Mouse (Mus musculus): ENCODE data around the gene Haus4. TPM values are rescaled to one million over a fixed set of nuclear protein-coding genes. Genes with fewer than 3 reads are reported as not detected.

Haus4 gene
- total and polyA plus RNA-seq, 2 experiments from 2014 or later = 13.7 to 14.3 TPM

DNA sequence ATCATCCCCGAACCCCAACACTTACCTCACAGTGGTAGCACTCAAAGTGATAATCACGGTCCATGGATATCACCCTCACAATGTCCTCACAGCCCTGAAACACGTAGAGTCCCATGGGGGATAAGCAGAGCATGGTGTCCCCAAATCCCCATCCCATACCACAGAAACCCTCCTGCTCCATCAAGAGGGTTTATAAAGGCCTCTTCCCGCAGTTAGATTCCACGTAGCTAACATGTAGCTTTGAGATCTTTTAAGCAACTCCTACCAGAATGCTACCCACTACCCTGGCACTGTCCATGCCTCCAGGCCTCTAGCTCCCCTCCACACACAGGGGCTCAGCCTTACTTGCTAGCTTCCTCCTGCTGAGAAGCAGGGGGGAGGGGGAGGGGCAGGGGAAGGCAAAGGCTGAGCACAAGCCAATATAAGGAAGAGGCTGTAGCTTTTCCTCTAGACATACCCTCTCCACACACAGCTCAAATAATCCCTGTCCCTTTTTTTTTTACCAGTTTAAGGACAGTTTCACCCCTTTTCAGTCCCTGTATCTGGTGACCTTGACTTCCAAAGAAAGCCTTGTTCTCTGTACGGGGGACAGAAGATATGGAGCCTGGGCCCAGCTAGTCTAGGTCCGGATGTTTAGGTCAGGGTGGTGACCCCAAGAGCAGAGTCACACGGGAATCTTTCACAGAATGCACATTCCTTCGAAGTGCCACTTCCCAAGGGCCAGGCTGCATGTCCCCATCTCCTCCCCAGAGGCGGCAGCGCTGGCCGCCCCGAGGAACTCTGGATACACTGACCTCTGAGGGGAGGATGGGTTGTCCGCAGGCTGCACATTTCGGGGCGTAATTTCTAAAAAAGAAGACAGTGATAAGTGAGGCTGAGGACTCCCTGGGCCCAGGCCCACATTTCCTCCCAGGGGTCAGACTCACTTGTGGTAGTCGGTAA, 15.3 kb upstream of the Haus4 start:
- H3K36me3 ChIP-seq (ENCODE audit: insufficient read depth, low read length) = no peaks in the 10 kb centered on the region
- no peaks in the 10 kb centered on the region for H3K9me3 ChIP-seq (ENCODE audit: low read length)
- no peak overlapping the region for H3K27ac ChIP-seq (ENCODE audit: low read depth, low read length)
- H3K4me2 ChIP-seq (ENCODE audit: low read depth, low read length, poor library complexity, severe bottlenecking) = no peak overlapping the region
- WGBS = 62% methylated on average over 17 of the region's 17 CpGs
- no peak overlapping the region for H3K9ac ChIP-seq (replicated peaks; ENCODE audit: low read length, poor library complexity, severe bottlenecking)
- ATAC-seq (ENCODE audit: low FRiP score) (no peak), DNase-seq (ENCODE audit: low spot score) (no peak)
- H3K4me3 ChIP-seq (ENCODE audit: low read depth, low read length) = no peak overlapping the region
- TF ChIP-seq CTCF (IDR thresholded peaks at IDR 0.05) = no peak
- peaks cover 14% of the 10 kb centered on the region for H3K27me3 ChIP-seq (ENCODE audit: insufficient read depth, low read length)
- no peaks in the 10 kb centered on the region for H3K4me1 ChIP-seq (ENCODE audit: insufficient read depth, low read length)

GRCm38 (mm10) chr14:54568694-54569414, 14.4 kb upstream of the Haus4 start:
- H3K4me2 ChIP-seq (ENCODE audit: low read depth, low read length, poor library complexity, severe bottlenecking) = no peak overlapping the region
- H3K36me3 ChIP-seq (ENCODE audit: insufficient read depth, low read length) = no peaks in the 10 kb centered on the region
- no peak overlapping the region for H3K4me3 ChIP-seq (ENCODE audit: low read depth, low read length)
- 74% methylated on average over 15 of the region's 15 CpGs for WGBS
- ATAC-seq (ENCODE audit: low FRiP score) = no peak
- H3K9ac ChIP-seq (replicated peaks; ENCODE audit: low read length, poor library complexity, severe bottlenecking) = no peak overlapping the region
- H3K27ac ChIP-seq (ENCODE audit: low read depth, low read length) = no peak overlapping the region
- no peaks in the 10 kb centered on the region for H3K4me1 ChIP-seq (ENCODE audit: insufficient read depth, low read length)
- H3K9me3 ChIP-seq (ENCODE audit: low read length) = no peaks in the 10 kb centered on the region
- H3K27me3 ChIP-seq (ENCODE audit: insufficient read depth, low read length) = peaks cover 5% of the 10 kb centered on the region
- peak; percentile 87 for TF ChIP-seq CTCF (IDR thresholded peaks at IDR 0.05)
- DNase-seq (ENCODE audit: low spot score) = peak; percentile 76

GRCm38 (mm10) chr14:54560527-54561242, 6.3 kb upstream of the Haus4 start:
- Histone ChIP-seq H3K9ac (replicated peaks; ENCODE audit: low read length, poor library complexity, severe bottlenecking) (no peak overlapping the region), H3K9me3 (ENCODE audit: low read length) (no peaks in the 10 kb centered on the region), H3K4me3 (ENCODE audit: low read depth, low read length) (no peak overlapping the region), H3K4me1 (ENCODE audit: insufficient read depth, low read length) (no peaks in the 10 kb centered on the region), H3K4me2 (ENCODE audit: low read depth, low read length, poor library complexity, severe bottlenecking) (no peak overlapping the region), H3K27me3 (ENCODE audit: insufficient read depth, low read length) (no peaks in the 10 kb centered on the region), H3K27ac (ENCODE audit: low read depth, low read length) (no peak overlapping the region), H3K36me3 (ENCODE audit: insufficient read depth, low read length) (no peaks in the 10 kb centered on the region)
- ATAC-seq (ENCODE audit: low FRiP score) (no peak), DNase-seq (ENCODE audit: low spot score) (no peak)
- WGBS = 82% methylated on average over 14 of the region's 14 CpGs
- TF ChIP-seq CTCF (IDR thresholded peaks at IDR 0.05) = no peak

- Histone ChIP-seq H3K4me1 (ENCODE audit: insufficient read depth, low read length) (no peaks in the 10 kb centered on the region), H3K9me3 (ENCODE audit: low read length) (no peaks in the 10 kb centered on the region), H3K4me3 (ENCODE audit: low read depth, low read length) (no peak overlapping the region), H3K27ac (ENCODE audit: low read depth, low read length) (no peak overlapping the region), H3K4me2 (ENCODE audit: low read depth, low read length, poor library complexity, severe bottlenecking) (no peak overlapping the region), H3K9ac (replicated peaks; ENCODE audit: low read length, poor library complexity, severe bottlenecking) (no peak overlapping the region), H3K27me3 (ENCODE audit: insufficient read depth, low read length) (no peaks in the 10 kb centered on the region), H3K36me3 (ENCODE audit: insufficient read depth, low read length) (no peaks in the 10 kb centered on the region)
- DNase-seq (ENCODE audit: low spot score) = no peak
- no peak for TF ChIP-seq CTCF (IDR thresholded peaks at IDR 0.05)
- ATAC-seq (ENCODE audit: low FRiP score) = no peak
- WGBS = 76% methylated on average over 8 of the region's 8 CpGs
Observed at GRCm38 (mm10) chr14:54557330-54557729, 2.9 kb upstream of the Haus4 start.

GRCm38 (mm10) chr14:54553454-54553974, 902 bp downstream of the Haus4 start:
- Histone ChIP-seq H3K4me3 (ENCODE audit: low read depth, low read length) (peak overlapping the region; percentile 62), H3K9ac (replicated peaks; ENCODE audit: low read length, poor library complexity, severe bottlenecking) (peak overlapping the region; percentile 64), H3K4me1 (ENCODE audit: insufficient read depth, low read length) (no peaks in the 10 kb centered on the region), H3K4me2 (ENCODE audit: low read depth, low read length, poor library complexity, severe bottlenecking) (peak overlapping the region; percentile 85), H3K9me3 (ENCODE audit: low read length) (no peaks in the 10 kb centered on the region), H3K27ac (ENCODE audit: low read depth, low read length) (peak overlapping the region; percentile 63), H3K36me3 (ENCODE audit: insufficient read depth, low read length) (0 out of 2 replicates have a peak, but pooled peaks cover 3% of the 10 kb centered on the region), H3K27me3 (ENCODE audit: insufficient read depth, low read length) (no peaks in the 10 kb centered on the region)
- no peak for TF ChIP-seq CTCF (IDR thresholded peaks at IDR 0.05)
- DNase-seq (ENCODE audit: low spot score) = peak; percentile 43
- no peak for ATAC-seq (ENCODE audit: low FRiP score)
- 2% methylated on average over 21 of the region's 21 CpGs for WGBS
